Mouse (Mus musculus) cerebellum, postnatal 25 days (tissue): ENCODE data around the gene Ercc2.

Experiments
- DNase-seq, 2 experiments: peaks; one replicate each; pipeline ENCODE4 v3.0.0; 2021; ENCODE audit warnings: mixed read lengths in 2 of 2

Gene Ercc2

DNA sequence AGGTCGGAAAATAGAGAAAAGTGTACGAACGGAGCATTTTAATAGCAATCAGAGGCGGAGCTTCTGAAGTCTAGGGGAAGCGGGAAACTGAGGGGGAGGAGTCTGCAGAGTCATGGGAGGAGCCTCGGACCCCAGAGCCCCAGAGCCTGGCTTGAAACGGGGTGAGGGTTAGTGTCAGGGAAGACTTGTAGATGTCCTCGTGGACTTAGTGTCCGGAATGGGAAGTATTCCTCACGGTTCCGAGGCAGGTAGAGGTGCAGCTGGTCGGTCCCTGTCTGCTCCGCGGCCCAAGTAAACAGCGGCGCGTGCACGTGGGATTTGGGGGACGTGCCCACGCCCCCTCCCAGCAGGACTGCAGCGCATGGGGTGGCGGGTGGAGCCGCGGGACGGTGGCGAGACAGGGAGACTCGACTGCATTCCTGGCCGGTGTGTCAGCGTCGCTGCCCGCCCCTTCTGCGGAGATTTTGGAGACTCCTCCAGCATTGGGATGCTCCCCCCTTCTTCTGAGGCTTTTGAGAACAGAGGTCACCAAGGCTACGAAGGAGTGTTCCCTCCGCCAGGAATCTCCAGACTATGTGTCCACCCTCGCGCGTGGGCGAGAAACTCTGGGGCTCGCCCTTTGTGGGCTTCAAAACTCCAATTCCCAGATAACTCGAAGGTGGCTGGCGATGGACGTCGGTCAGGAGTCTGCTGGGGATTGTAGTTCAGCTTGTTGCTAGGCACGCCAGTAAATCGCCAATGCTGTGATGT, 21.7 kb upstream of the Ercc2 start:
- DNase-seq = peak; percentile 67 to 78

DNA sequence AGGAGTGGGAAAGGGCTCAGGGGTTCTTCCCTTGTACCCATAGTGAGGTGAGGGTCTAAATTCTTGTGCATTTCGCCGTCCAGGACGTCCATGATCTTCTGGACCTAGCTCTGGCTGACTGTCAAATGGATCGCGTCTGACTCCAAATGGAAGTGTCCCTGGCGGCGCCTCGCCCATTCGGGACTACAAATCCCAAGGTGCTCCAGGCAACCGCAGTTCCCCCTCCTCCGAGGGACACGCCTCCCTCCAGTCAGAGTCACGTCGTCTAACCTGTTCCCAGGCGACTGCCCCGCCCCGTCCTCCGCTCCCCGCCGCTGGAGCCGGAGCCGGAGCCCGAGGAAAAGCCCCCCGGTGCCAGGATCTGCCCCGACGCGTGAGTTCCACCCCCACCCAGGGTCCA, 20.9 kb upstream of the Ercc2 start:
- DNase-seq = peak; percentile 89 to 94

- peak; percentile 59 to 80 for DNase-seq
These were observed 20.1 kb upstream of the Ercc2 start for GRCm38 (mm10) chr7:19361720-19362119.

DNA sequence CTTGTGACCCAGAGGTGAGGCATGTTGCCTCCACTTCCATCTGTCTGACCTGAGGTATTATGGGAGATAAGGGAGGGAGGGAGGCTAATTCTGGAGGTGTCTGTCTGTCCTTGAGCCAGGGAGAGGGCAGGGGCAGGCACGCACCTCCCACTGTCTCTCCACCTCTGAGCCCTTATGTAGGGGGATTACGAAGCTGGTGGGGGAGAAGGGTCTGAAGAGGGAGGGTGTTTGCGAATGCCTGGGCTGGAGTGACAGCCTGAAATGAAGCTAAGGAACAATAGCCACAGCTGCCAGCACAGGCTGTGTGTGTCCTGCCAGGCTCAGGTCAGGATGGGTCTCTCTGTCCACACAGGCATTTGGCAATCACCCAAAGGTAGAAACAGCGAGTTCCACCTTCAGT, 19.5 kb upstream of the Ercc2 start:
- no peak for DNase-seq

GRCm38 (mm10) chr7:19363881-19364280, 17.9 kb upstream of the Ercc2 start:
- DNase-seq = peak; percentile 80 to 88

DNA sequence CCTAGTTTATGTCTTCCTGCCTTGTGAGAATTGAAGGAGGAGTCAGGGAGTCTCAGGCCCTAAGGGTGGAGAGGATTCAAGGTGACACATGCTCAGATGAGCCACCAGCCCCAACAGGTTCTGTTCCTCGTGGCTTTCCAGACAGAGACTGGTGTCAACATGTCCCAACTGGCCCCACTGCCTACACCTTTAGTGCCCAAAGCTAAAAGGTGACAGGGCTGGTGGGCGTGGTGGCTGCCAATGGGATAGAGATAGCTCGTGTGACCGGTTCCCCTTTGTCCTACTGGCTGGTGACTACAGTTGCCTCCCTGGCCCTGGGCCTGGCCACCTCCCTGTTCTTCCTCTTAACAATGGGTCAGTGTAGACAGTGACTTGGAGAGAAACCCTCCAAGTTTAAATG, 16.4 kb upstream of the Ercc2 start:
- DNase-seq = peak in 1 of 2 experiments; percentile 4

GRCm38 (mm10) chr7:19368380-19368779, 13.4 kb upstream of the Ercc2 start:
- no peak for DNase-seq

- peak; percentile 76 to 84 for DNase-seq
These were observed 11.9 kb upstream of the Ercc2 start for GRCm38 (mm10) chr7:19369823-19370425.

GRCm38 (mm10) chr7:19373367-19373766, 8.4 kb upstream of the Ercc2 start:
- no peak for DNase-seq

DNA sequence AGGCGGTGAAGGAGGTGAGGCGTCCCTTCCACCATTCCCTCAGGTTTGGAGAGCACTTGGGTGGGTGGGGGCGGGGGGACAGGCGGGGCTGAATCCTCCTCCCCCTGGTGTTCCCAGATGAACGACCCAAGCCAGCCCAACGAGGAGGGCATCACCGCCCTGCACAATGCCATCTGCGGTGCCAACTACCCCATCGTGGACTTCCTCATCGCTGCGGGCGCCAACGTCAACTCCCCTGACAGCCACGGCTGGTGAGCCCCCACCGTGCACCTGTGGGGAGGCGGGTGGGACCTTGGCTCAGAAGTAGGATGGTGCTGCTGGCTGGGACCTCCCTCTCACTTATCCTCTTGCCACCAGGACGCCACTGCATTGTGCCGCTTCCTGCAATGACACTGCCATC, 6.4 kb upstream of the Ercc2 start:
- DNase-seq = no peak

- no peak for DNase-seq
These were observed 5.8 kb upstream of the Ercc2 start for GRCm38 (mm10) chr7:19376019-19376418.

DNA sequence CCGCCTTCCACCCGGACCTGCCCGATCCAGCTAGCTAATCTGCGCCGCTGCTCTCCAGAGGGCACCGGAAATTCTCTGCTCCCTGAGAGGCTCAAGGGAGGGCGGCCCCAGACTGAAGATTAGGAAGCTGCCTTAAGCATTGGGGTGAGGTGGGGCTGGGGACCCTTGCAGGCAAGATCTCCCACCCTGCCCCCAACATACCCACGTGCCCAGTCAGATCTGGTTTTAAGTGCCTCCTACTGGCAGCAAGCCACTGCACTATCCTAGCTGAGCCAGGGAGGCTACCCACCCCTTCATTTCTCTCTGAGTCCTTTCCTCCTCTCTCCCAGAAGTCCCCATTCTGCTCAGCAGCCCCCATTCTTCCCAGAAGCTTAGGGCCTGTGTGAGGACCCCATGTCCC, 3.8 kb upstream of the Ercc2 start:
- no peak for DNase-seq

- no peak for DNase-seq
These were observed 344 bp downstream of the Ercc2 start for GRCm38 (mm10) chr7:19382166-19382541.

GRCm38 (mm10) chr7:19383708-19384107, 1.9 kb downstream of the Ercc2 start:
- DNase-seq = no peak

GRCm38 (mm10) chr7:19388699-19389413, 7.0 kb downstream of the Ercc2 start:
- peak in 1 of 2 experiments; percentile 40 for DNase-seq

GRCm38 (mm10) chr7:19394484-19394883, 12.7 kb downstream of the Ercc2 start:
- DNase-seq = no peak

DNA sequence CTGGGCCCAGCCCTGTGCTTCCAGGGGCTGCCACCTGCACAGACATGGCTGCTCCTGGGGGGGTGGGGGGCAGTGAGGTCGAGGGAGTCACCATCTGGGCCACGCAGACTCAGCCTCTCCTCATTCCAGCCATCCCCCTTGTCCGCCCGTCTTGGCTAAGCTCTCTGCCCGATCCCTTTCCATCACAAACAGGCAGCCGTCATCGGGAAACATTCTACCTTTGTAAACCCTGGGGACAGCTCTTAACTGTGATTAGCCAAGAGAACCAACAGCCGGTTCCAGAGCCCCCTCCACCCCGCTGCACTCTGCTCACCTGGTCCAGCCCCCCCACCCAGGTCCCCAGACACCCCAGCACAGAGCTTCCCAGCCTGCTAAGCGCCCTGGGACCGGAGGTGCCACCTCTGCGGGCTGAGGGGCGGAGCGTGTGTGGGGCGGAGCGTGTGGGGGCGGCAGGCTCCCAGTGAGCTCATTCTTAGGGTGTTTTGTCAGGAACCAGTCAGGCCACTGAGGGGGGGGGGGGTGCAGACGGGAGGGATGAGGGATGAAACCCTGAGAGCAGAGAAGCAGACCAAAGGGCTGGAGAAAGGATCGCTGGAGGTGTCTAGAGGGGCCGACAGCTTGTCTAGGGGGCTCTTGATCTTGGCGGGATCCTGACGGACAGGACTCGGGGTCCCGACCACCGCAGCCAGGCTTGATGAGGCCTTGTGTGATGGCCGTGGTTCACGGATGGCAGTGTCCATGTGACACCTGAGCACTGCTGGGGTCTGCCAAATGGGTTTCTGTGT, 17.9 kb downstream of the Ercc2 start:
- no peak for DNase-seq

DNA sequence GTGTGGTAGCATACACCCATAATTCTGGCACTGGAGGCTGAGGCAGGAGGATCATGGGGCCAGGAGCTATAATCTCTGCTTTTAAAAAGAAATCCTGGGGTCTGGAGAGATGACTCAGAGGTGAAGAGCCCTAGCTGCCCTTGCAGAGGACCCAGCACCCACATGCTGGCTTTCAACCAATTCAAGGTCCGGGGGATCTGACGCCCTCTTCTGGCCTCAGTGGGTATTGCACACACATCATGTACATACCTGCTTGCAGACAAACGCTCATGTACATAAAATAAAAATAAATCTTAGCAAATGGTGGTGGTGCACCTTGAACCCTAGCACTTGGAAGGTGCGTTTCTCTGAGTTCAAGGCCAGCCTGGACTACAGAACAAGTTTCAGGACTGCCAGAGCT, 19.1 kb downstream of the Ercc2 start:
- no peak for DNase-seq

- no peak for DNase-seq
These were observed 20.8 kb downstream of the Ercc2 start for GRCm38 (mm10) chr7:19402535-19403112.

GRCm38 (mm10) chr7:19403731-19404296, 22.0 kb downstream of the Ercc2 start, which contains the start of gene Klc3:
Gene Klc3 (minus strand): TSS chr7:19404104.
- DNase-seq = peak; percentile 26 to 67

- DNase-seq = no peak
These were observed 22.7 kb downstream of the Ercc2 start, which contains the start of gene Ckm for GRCm38 (mm10) chr7:19404476-19404875. Gene Ckm (plus strand): TSS chr7:19404776.

GRCm38 (mm10) chr7:19405417-19405816, 23.6 kb downstream of the Ercc2 start:
- DNase-seq = peak; percentile 86 to 91
